ENCODE assay signal across 32 mouse cellular contexts in genomic region chrX:60570539-60570938, GRCm38 (mm10). TPM values are rescaled to one million over a fixed set of nuclear protein-coding genes. Genes with fewer than 3 reads are reported as not detected.
"Had no signal": no experiment of that assay in that cellular context is flagged by ENCODE, and none has a peak within 500 bp of the region (broad histone marks: within the 10 kb centered on the region; RNA-seq: fewer than 3 reads in every experiment).

No protein-coding gene starts in this region.

- H3K27me3 ChIP-seq: kidney, embryonic 15.5 days; liver, embryonic 13.5 days had no signal

- H3K9me3 ChIP-seq: kidney, embryonic 15.5 days; liver, embryonic 13.5 days had no signal

- H3K36me3 ChIP-seq: kidney, embryonic 15.5 days; liver, embryonic 13.5 days had no signal

- H3K9ac ChIP-seq: kidney, embryonic 15.5 days; liver, embryonic 13.5 days had no signal

- ATAC-seq: midbrain, embryonic 16.5 days had no signal

- DNase-seq: kidney, adult 11 months; kidney, adult 8-10 months; kidney, postnatal 10 days; kidney, postnatal 36 days; layer of hippocampus, postnatal 36 days; liver, embryonic 13.5 days; lung, adult 2 months; lung, postnatal 14 days; lung, postnatal 4 days; right cerebral cortex, adult 18-20 months; right cerebral cortex, postnatal 14 days; right cerebral cortex, postnatal 4 days; thymus, adult 2 months; thymus, postnatal 14 days; thymus, postnatal 4 days had no signal

- H3K27ac ChIP-seq: kidney, embryonic 15.5 days; left cerebral cortex, adult 2 months; liver, embryonic 13.5 days; stomach, postnatal 0 days had no signal

- H3K4me2 ChIP-seq: kidney, embryonic 15.5 days; liver, embryonic 13.5 days had no signal

- H3K4me3 ChIP-seq: kidney, embryonic 15.5 days; left cerebral cortex, adult 2 months; liver, embryonic 13.5 days had no signal

- H3K4me1 ChIP-seq: kidney, embryonic 15.5 days; liver, embryonic 13.5 days had no signal

RNA-seq across cellular contexts. Expression of gene Gm7073, which starts 31.5 kb away (rescaled TPM):
- total RNA-seq: layer of hippocampus, adult 8-10 months; layer of hippocampus, postnatal 10 days; layer of hippocampus, postnatal 36 days; left cerebral cortex, adult 2 months; left cerebral cortex, postnatal 10 days; left cerebral cortex, postnatal 36 days; liver, adult 2 months; megakaryocyte progenitor cell, adult 5-6 weeks; megakaryocyte-erythroid progenitor cell, adult 5-6 weeks had no signal
- polyA plus RNA-seq: kidney, embryonic 15.5 days; limb, embryonic 11.5 days; limb, embryonic 14.5 days; liver, adult 2 months; liver, embryonic 13.5 days; liver, embryonic 16.5 days; lung, adult 2 months; lung, embryonic 16.5 days; midbrain, embryonic 16.5 days; neural tube, embryonic 14.5 days; stomach, embryonic 14.5 days; stomach, postnatal 0 days; thymus, adult 2 months had no signal
